Mouse (Mus musculus) ES-E14 (cell line): Measurements from ENCODE around the gene Psmb10.

ENCODE experiments used
- CHD2 ChIP-seq: IDR thresholded peaks from 2 replicates; pipeline ENCODE4 v1.6.1; 2014; ENCODE audit warnings: mild to moderate bottlenecking, low read depth, low read length, inconsistent platforms
- HCFC1 ChIP-seq: IDR thresholded peaks from 2 replicates; pipeline ENCODE4 v1.6.1; 2012; ENCODE audit warnings: low read length, inconsistent platforms, borderline replicate concordance; ENCODE audit not compliant: insufficient read depth

DNA sequence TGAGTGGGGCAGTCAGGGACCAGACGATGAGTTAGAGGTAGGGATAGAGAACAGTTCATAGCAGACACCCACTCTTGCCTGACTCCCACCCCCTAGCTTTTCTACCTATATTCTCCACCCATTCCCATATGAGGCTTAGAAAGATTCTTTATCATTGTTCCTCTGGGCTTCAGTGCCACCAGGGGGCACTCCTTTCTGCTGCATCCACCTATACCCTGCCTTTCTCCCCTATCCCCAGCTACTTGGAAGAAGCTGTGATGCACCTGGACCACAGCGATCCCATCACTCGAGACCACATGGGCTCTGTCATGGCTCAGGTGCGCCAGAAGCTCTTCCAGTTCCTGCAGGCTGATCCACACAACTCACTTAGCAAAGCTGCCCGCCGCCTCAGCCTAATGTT is 45.8 kb downstream of the Psmb10 start:
- no peak for TF ChIP-seq CHD2
- TF ChIP-seq HCFC1: no peak
